Mouse (Mus musculus): Measurements from ENCODE around the gene Aup1.

The Aup1 gene

DNA sequence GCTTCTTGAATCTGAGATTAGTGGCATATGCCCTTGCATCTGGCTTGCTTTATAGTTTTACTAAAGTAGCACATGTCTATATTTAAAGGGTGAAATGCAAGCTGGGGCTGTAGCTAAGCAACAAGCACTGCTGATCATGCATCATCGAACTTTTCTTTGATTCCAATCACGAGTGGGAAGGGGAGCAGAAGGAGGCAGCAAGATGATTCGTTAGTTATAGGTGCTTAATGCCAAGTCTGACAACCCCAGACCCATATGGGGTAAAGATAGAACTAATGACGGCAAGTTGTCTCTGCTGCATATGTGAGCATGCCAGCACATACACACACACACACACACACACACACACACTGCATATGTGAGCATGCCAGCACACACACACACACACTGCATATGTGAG, 49.8 kb downstream of the Aup1 start:
- no peak for DNase-seq (ENCODE audit: low read depth, low spot score)
